Mouse (Mus musculus) MEL (cell line): ENCODE data around the gene Hfe2. TPM values are rescaled to one million over a fixed set of nuclear protein-coding genes. Genes with fewer than 3 reads are reported as not detected.
"Not testable (repeated sequence)": the region's sequence is repeated elsewhere in the genome, so short reads cannot be mapped to it uniquely, and the experiment has no call there.

Source experiments
- DNase-seq: peaks from one replicate; pipeline ENCODE4 v3.0.0; 2011; ENCODE audit warnings: low read depth, low spot score
- H3K27ac ChIP-seq: 2 replicates; pipeline ENCODE4 v1.5.1; 2012; ENCODE audit warnings: low read depth, mild to moderate bottlenecking, control low read depth, low read length, moderate library complexity; ENCODE audit not compliant: control insufficient read depth
- H3K27me3 ChIP-seq, 2 experiments: fragments of 150-350 bp in 1 of 2; sonication (generic) in 1 of 2; 2 replicates each; pipeline ENCODE4 v1.6.1; 2012; ENCODE audit warnings: low read length in 2 of 2, mild to moderate bottlenecking in 2 of 2, improper control_type of control experiment in 1 of 2, moderate library complexity in 1 of 2; ENCODE audit not compliant: insufficient read depth in 2 of 2, control insufficient read depth in 1 of 2
- H3K36me3 ChIP-seq, 2 experiments: 2 replicates each; pipeline ENCODE4 v1.6.1; 2012 to 2014; ENCODE audit warnings: low read length in 2 of 2, improper control_type of control experiment in 1 of 2, inconsistent platforms in 1 of 2, mild to moderate bottlenecking in 1 of 2; ENCODE audit not compliant: insufficient read depth in 2 of 2, control insufficient read depth in 1 of 2
- H3K4me1 ChIP-seq, 2 experiments: fragments of 150-350 bp in 1 of 2; sonication (generic) in 1 of 2; 2 replicates each; pipeline ENCODE4 v1.6.1; 2012; ENCODE audit warnings: low read length in 2 of 2, improper control_type of control experiment in 1 of 2, mild to moderate bottlenecking in 1 of 2; ENCODE audit not compliant: insufficient read depth in 2 of 2, control insufficient read depth in 1 of 2
- H3K4me3 ChIP-seq, 2 experiments: fragments of 150-350 bp in 1 of 2; sonication (generic) in 1 of 2; 2 replicates each; pipeline ENCODE4 v1.5.1; 2012; ENCODE audit warnings: low read depth in 2 of 2, low read length in 2 of 2, mild to moderate bottlenecking in 2 of 2, moderate library complexity in 2 of 2, control low read depth in 1 of 2, improper control_type of control experiment in 1 of 2; ENCODE audit not compliant: control insufficient read depth in 1 of 2, insufficient read depth in 1 of 2
- H3K79me2 ChIP-seq: 2 replicates; pipeline ENCODE4 v1.6.1; 2012; ENCODE audit warnings: mild to moderate bottlenecking, low read length, moderate library complexity; ENCODE audit not compliant: control insufficient read depth, poor library complexity, insufficient read depth
- H3K9ac ChIP-seq: 2 replicates; pipeline ENCODE4 v1.6.1; 2012; ENCODE audit warnings: low read depth, mild to moderate bottlenecking, control low read depth, low read length, moderate library complexity; ENCODE audit not compliant: control insufficient read depth, poor library complexity, severe bottlenecking
- H3K9me3 ChIP-seq: fragments of 150-350 bp; sonication (generic); replicated peaks from 2 replicates; pipeline ENCODE4 v1.6.1; 2012; ENCODE audit warnings: mild to moderate bottlenecking, low read length, improper control_type of control experiment, moderate library complexity; ENCODE audit not compliant: insufficient read depth
- CHD2 ChIP-seq: IDR thresholded peaks from 2 replicates; pipeline ENCODE4 v1.6.1; 2011; ENCODE audit warnings: low read length, improper control_type of control experiment
- ETS1 ChIP-seq: IDR thresholded peaks from 2 replicates; pipeline ENCODE4 v1.6.1; 2012; ENCODE audit warnings: low read depth, mild to moderate bottlenecking, inconsistent platforms, low read length, improper control_type of control experiment, moderate library complexity
- GATA1 ChIP-seq: IDR thresholded peaks from 2 replicates; pipeline ENCODE4 v1.6.1; 2011; ENCODE audit warnings: low read depth, low read length, improper control_type of control experiment
- KAT2A ChIP-seq: conservative IDR thresholded peaks from 2 replicates; pipeline ENCODE4 v1.6.1; 2012; ENCODE audit warnings: low read depth, low read length, improper control_type of control experiment, inconsistent platforms
- MYC ChIP-seq: IDR thresholded peaks from 2 replicates; pipeline ENCODE4 v1.6.1; 2011; ENCODE audit warnings: low read depth, mild to moderate bottlenecking, low read length, improper control_type of control experiment, moderate library complexity
- NELFE ChIP-seq: IDR thresholded peaks from 2 replicates; pipeline ENCODE4 v1.6.1; 2011; ENCODE audit warnings: low read depth, low read length, improper control_type of control experiment
- NRF1 ChIP-seq: IDR thresholded peaks from 2 replicates; pipeline ENCODE4 v1.6.1; 2014; ENCODE audit warnings: low read depth, mild to moderate bottlenecking, inconsistent platforms, low read length, improper control_type of control experiment, moderate library complexity; ENCODE audit not compliant: poor library complexity, insufficient read depth, severe bottlenecking
- POLR2AphosphoS5 ChIP-seq: IDR thresholded peaks from 2 replicates; pipeline ENCODE4 v1.6.1; 2012; ENCODE audit warnings: low read depth, borderline replicate concordance, mild to moderate bottlenecking, inconsistent platforms, low read length, moderate library complexity, mixed read lengths
- RAD21 ChIP-seq: IDR thresholded peaks from 2 replicates; pipeline ENCODE4 v1.6.1; 2011; ENCODE audit warnings: mild to moderate bottlenecking, low read depth, low read length, improper control_type of control experiment
- SIN3A ChIP-seq: IDR thresholded peaks from 2 replicates; pipeline ENCODE4 v1.6.1; 2012; ENCODE audit warnings: low read length, improper control_type of control experiment, inconsistent platforms
- TAL1 ChIP-seq: IDR thresholded peaks from 2 replicates; pipeline ENCODE4 v1.6.1; 2012; ENCODE audit warnings: mild to moderate bottlenecking, inconsistent platforms, low read length, moderate library complexity, mixed read lengths
- TCF12 ChIP-seq: IDR thresholded peaks from 2 replicates; pipeline ENCODE4 v1.6.1; 2014; ENCODE audit warnings: low read depth, mild to moderate bottlenecking, inconsistent platforms, low read length, improper control_type of control experiment, moderate library complexity
- USF1 ChIP-seq: IDR thresholded peaks from 2 replicates; pipeline ENCODE4 v1.6.1; 2014; ENCODE audit warnings: low read depth, mild to moderate bottlenecking, inconsistent platforms, low read length, improper control_type of control experiment, moderate library complexity
- ZC3H11A ChIP-seq: IDR thresholded peaks from 2 replicates; pipeline ENCODE4 v1.6.1; 2012; ENCODE audit warnings: low read depth, mild to moderate bottlenecking, inconsistent platforms, low read length, improper control_type of control experiment
- polyA plus RNA-seq, 2 experiments: library from polyadenylated mRNA; stranded (reverse) in 1 of 2; unstranded in 1 of 2; fragments of >175 nt in 1 of 2; fragments of >200 nt in 1 of 2; gene quantifications; 2 replicates each; pipeline versions ENCODE4 v1.2.1 to v1.2.4; 2012; ENCODE audit warnings: low replicate concordance in 2 of 2, low read depth in 1 of 2; ENCODE audit not compliant: insufficient read length in 2 of 2, insufficient read depth in 1 of 2, missing spikeins in 1 of 2
- total RNA-seq: library from RNA; depleted of rRNA; stranded (reverse); fragments of 300-350 nt; gene quantifications from 2 replicates; pipeline ENCODE4 v1.2.3, GENCODE M21; 2012

Hfe2 gene
- total and polyA plus RNA-seq, 3 experiments = not detected

DNA sequence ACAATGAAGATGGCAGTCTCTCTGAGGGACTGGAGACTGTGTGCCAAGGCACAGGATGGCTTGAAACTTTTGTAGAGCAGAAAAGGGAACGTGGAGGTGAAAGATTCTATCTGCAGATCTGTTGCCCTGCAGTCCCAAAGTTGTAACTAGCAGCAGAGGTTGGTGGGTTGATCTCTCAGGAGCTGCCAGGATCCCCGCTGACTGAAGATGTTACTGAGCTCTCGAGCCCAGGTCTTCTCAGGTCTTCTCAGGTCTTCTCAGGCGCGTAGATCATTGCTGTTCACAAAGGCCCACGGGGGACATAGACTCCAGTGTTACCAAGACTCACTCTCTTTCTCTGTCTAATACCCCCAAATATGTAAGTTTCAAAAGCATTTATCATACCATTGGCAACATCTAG lies 20.0 kb upstream of the Hfe2 start:
- H3K27ac ChIP-seq = no peak overlapping the region

DNA sequence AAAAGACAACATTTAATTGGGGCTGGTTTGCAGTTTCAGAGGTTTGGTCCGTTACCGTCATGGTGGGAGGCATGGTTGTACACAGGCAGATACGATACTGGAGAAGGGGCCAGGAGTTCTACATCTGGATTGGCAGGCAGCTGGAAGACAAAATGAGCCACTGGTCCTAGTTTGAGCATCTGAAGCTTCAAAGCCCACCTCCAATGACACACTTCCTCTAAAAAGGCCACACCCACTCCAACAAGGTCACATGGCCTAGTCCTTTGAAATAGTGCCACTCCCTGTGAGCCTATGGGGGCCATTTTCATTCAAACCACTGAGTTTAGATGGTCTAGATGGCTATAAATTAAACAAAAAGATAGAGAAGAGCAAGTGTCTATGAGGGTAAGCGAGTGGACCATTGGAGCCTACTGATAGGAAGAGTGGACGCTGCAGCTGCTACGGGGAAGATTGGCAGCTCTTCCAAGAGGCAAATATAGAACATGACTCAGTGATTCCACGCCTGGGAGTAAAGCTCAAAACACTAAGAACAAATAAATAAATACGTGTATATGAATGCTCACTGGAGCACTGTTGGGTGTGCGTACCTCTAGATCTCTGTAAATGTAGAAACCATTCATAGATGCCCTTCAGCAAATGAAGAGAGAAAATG lies 18.4 kb upstream of the Hfe2 start:
- TF ChIP-seq CHD2 (no peak), TAL1 (0 out of 2 replicates have a peak, but pooled peaks have one; percentile 3)
- 0 out of 4 replicates have a peak, but pooled peaks cover 0 to 5% of the 10 kb centered on the region in 2 experiments for H3K4me1 ChIP-seq
- 0 out of 2 replicates have a peak overlapping the region, but pooled peaks have one; percentile 5 for H3K27ac ChIP-seq
- H3K9me3 ChIP-seq = no peaks in the 10 kb centered on the region
- no peaks in the 10 kb centered on the region; the same call in 1 of the 2 replicates for H3K79me2 ChIP-seq
- no peak overlapping the region for H3K9ac ChIP-seq
- DNase-seq = peak; percentile 75
- H3K27me3 ChIP-seq = no peaks in the 10 kb centered on the region
- H3K36me3 ChIP-seq = peaks cover 0 to 4% of the 10 kb centered on the region in 2 experiments; a peak in 2 of 4 replicates
- H3K4me3 ChIP-seq = no peak overlapping the region

More for the DNA sequence above, 20.0 kb upstream of the Hfe2 start:
- H3K9ac ChIP-seq = no peak overlapping the region
- H3K36me3 ChIP-seq = peaks cover 0 to 4% of the 10 kb centered on the region in 2 experiments; a peak in 2 of 4 replicates
- H3K79me2 ChIP-seq = no peaks in the 10 kb centered on the region; the same call in 1 of the 2 replicates
- H3K4me3 ChIP-seq = no peak overlapping the region
- TF ChIP-seq RAD21 (no peak), POLR2AphosphoS5 (no peak), MYC (no peak)
- TF ChIP-seq, all 39 proteins: peak for 0
- DNase-seq = peak; percentile 41
- Histone ChIP-seq H3K9me3 (no peaks in the 10 kb centered on the region), H3K4me1 (0 out of 4 replicates have a peak, but pooled peaks cover 0 to 5% of the 10 kb centered on the region in 2 experiments), H3K27me3 (no peaks in the 10 kb centered on the region)

DNA sequence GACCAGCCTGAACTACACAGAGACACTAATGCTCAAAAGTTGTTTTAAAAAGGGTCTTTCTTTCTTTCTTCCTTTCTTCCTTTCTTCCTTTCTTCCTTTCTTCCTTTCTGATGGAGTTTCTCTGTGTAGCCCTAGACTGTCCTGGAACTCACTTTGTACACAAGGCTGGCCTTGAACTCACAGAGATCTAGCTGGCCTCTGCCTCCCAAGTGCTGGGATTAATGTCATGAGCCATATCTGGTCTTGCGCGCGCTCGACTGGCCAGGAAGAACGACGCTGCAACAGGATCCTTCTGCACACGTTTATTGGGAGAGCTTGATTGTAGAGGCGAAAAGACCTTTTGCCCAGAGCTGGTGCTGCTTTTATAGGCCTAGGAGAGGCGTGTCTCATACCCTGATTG lies 17.0 kb upstream of the Hfe2 start:
- not testable (repeated sequence) for H3K27ac ChIP-seq, H3K4me1 ChIP-seq, H3K4me3 ChIP-seq, DNase-seq, H3K9ac ChIP-seq, H3K9me3 ChIP-seq, H3K36me3 ChIP-seq, H3K27me3 ChIP-seq, H3K79me2 ChIP-seq

DNA sequence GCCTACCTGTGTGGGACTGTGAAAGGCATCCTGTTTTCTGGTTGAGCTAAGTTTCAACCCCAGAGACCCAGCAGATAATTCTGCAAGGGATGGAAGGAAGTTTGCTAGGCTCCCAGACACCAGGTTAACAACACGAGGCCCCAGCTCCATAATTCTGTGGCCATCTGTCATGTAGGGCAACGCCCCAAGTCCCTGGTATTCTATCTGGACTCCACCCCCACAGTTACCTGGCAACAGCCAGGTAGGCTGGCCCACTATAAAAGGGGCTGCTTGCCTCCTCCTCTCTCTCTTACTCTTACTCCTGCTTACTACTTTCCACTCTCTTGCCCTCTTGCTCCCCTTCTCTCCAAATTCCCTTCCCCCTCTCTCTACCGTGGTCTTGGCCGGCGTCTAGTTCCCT lies 4.8 kb upstream of the Hfe2 start:
- TF ChIP-seq POLR2AphosphoS5 (no peak), NRF1 (no peak), NELFE (no peak), KAT2A (no peak), GATA1 (no peak), TCF12 (no peak), MYC (no peak), SIN3A (no peak), ZC3H11A (no peak), ETS1 (no peak), USF1 (no peak)
- Histone ChIP-seq H3K79me2 (no peaks in the 10 kb centered on the region), H3K27me3 (peaks cover 0 to under 1% of the 10 kb centered on the region in 2 experiments; a peak in 1 of 4 replicates), H3K9me3 (no peaks in the 10 kb centered on the region), H3K36me3 (peaks cover 0 to 13% of the 10 kb centered on the region in 2 experiments; a peak in 2 of 4 replicates), H3K27ac (no peak overlapping the region), H3K9ac (no peak overlapping the region), H3K4me1 (peaks cover 4 to 14% of the 10 kb centered on the region in 2 experiments; a peak in 3 of 4 replicates), H3K4me3 (no peak overlapping the region)
- no peak for DNase-seq
